In the genomic region with DNA sequence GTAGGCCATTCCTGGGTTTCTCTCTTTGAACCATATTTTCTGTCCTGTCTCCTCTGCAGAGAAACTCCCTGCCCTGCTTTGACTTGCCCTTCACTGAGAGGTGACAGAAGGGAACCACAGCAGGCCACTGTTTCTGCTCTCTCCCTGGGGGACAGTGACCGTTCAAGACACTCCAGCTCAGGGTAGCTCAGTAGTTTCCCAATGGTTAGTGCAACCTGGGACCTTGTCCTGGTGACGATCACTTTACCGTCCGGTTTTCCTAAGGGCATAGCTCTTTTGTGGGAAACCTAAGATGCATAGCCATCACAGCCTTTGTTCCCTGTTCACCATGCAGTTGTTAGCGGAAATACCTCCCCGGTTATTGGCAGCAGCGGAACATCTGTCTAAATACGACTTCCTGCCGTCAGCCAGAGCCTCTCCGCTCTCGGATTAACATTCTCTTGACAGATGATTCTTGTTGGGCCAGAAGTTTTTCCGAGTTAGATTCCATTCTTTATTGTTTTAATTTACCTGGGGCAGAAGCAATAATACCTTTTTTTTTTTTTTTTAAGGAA, we compare ENCODE assay signal across 9 mouse cellular contexts. TPM values are rescaled to one million over a fixed set of nuclear protein-coding genes. Genes with fewer than 3 reads are reported as not detected.
DNase-seq lines count a peak whose midpoint lies in the region; ATAC-seq and TF ChIP-seq lines count a peak whose summit lies in the region.
"Had no signal": no experiment of that assay in that cellular context is flagged by ENCODE, and none has a peak within 500 bp of the region (broad histone marks: within the 10 kb centered on the region; RNA-seq: fewer than 3 reads in every experiment).

No protein-coding gene starts in this region.

- H3K27ac ChIP-seq in lung, embryonic 16.5 days (ENCODE audit: low read length) = peak overlapping the region; percentile 14; the same call in 1 of the 2 replicates

- no peak overlapping the region for H3K4me3 ChIP-seq in lung, embryonic 16.5 days (ENCODE audit: low read length)

- peaks cover 16% of the 10 kb centered on the region for H3K36me3 ChIP-seq in lung, embryonic 16.5 days (ENCODE audit: control insufficient read depth, insufficient read depth, low read length)

- peaks cover 7% of the 10 kb centered on the region for H3K4me1 ChIP-seq in lung, embryonic 16.5 days (replicated peaks; ENCODE audit: control insufficient read depth, insufficient read depth, low read length)

- intact Hi-C loops in heart, postnatal 10 days (cut with DNase I) = loop anchor here (5.0 kb wide), 1 partner anchor 55 kb away; a partner anchor contains a TSS

- no peak overlapping the region for H3K9ac ChIP-seq in lung, embryonic 16.5 days (ENCODE audit: low read length)

- peak; percentile 18; the same call in 1 of the 2 replicates for ATAC-seq in lung, embryonic 16.5 days (ENCODE audit: low read depth)
- ATAC-seq: Patski had no signal

- TF ChIP-seq CTCF in brain, embryonic 14.5 days (IDR thresholded peaks at IDR 0.05; ENCODE audit: borderline replicate concordance, extremely low read depth, insufficient read depth, insufficient read length) = no peak

- WGBS in lung, embryonic 16.5 days = 46% methylated on average over 12 of the region's 12 CpGs

- peak; percentile 35 for DNase-seq in brain, embryonic 14.5 days (ENCODE audit: low read depth)
- peak; percentile 50 for DNase-seq in embryo, embryonic 10.5 days (ENCODE audit: low spot score)
- DNase-seq in heart, postnatal 10 days = peak; percentile 36 to 41
- no peak for DNase-seq in layer of hippocampus, adult 8-10 months (ENCODE audit: low spot score in 2 of 2)
- no peak for DNase-seq in T-cell, adult 2 months (ENCODE audit: low spot score)
- no peak for DNase-seq in adrenal gland, adult 2 months
- no peak for DNase-seq in gastrocnemius, adult 18-20 months (ENCODE audit: low spot score)

- no peak overlapping the region for H3K4me2 ChIP-seq in lung, embryonic 16.5 days (ENCODE audit: low read depth, low read length)

- no peaks in the 10 kb centered on the region for H3K27me3 ChIP-seq in lung, embryonic 16.5 days (ENCODE audit: control insufficient read depth, insufficient read depth, low read depth, low read length)
- H3K27me3 ChIP-seq: Patski had no signal

- peaks cover 5% of the 10 kb centered on the region; the same call in 1 of the 2 replicates for H3K9me3 ChIP-seq in lung, embryonic 16.5 days (ENCODE audit: control insufficient read depth, low read length)

- no peak for TF ChIP-seq POLR2A in brain, embryonic 14.5 days (IDR thresholded peaks at IDR 0.05; ENCODE audit: borderline replicate concordance, extremely low read depth, insufficient read depth, insufficient read length, poor library complexity, severe bottlenecking)

RNA-seq across cellular contexts. Expression of a gene that starts 52.2 kb away (rescaled TPM):
- 0.82 and 1.2 TPM in 2 replicates for polyA plus RNA-seq in brain, embryonic 14.5 days (2012; rRNA removed)
- under 1 TPM; 0.91 to 0.92 TPM for total RNA-seq in heart, postnatal 10 days (2021)
- polyA plus RNA-seq in lung, embryonic 16.5 days (2015; fragmentation: Nextera tagmentation; extraction: Ambion mirVana) = 1.6 and 1.9 TPM in 2 replicates
- not detected for total RNA-seq in layer of hippocampus, adult 8-10 months (2022)
- total RNA-seq in adrenal gland, adult 2 months (2021) = under 1 TPM in 1 of 2 experiments, not detected in 1; 0.86 TPM
- polyA plus RNA-seq in adrenal gland, adult 2 months (2012; rRNA removed) = not detected in 2 replicates
- total RNA-seq in gastrocnemius, adult 18-20 months (2021) = 100 to 1,000 TPM; 203 to 226 TPM
- polyA plus RNA-seq: Patski had no signal

RNA-seq across cellular contexts. Expression of a gene that starts 55.3 kb away (rescaled TPM):
- polyA plus RNA-seq in brain, embryonic 14.5 days (2012; rRNA removed) = 27.6 and 44.2 TPM in 2 replicates
- 10 to 100 TPM; 33.9 to 36.9 TPM for total RNA-seq in heart, postnatal 10 days (2021)
- 15.1 and 16.3 TPM in 2 replicates for polyA plus RNA-seq in lung, embryonic 16.5 days (2015; fragmentation: Nextera tagmentation; extraction: Ambion mirVana)
- 10 to 100 TPM; 56.7 to 70.6 (median 66.3) TPM for total RNA-seq in layer of hippocampus, adult 8-10 months (2022)
- total RNA-seq in adrenal gland, adult 2 months (2021) = 10 to 100 TPM; 42.0 to 94.0 TPM
- polyA plus RNA-seq in adrenal gland, adult 2 months (2012; rRNA removed) = 19.7 and 22.0 TPM in 2 replicates
- 100 to 1,000 TPM in 1 of 2 experiments, 10 to 100 TPM in 1; 87.0 to 114 TPM for total RNA-seq in gastrocnemius, adult 18-20 months (2021)

Comparison
In these comparisons a context has a peak if more than half of its experiments do, and no peak if none do; other contexts are left out.
1. DNase-seq: peak in brain, embryonic 14.5 days (single experiment), embryo, embryonic 10.5 days (single experiment) and heart, postnatal 10 days (2 of 2); none in layer of hippocampus, adult 8-10 months (0 of 2), T-cell, adult 2 months (single experiment), adrenal gland, adult 2 months (single experiment) and gastrocnemius, adult 18-20 months (single experiment).
2. RNA of a gene that starts 52.2 kb away (total RNA-seq): 203 to 226 TPM in gastrocnemius, adult 18-20 months; 0.91 to 0.92 TPM in heart, postnatal 10 days, 0.86 TPM in adrenal gland, adult 2 months and not detected in layer of hippocampus, adult 8-10 months; every median in the first group is over 100 times any median in the second.